In genomic region chr7:75366285-75366882, GRCm38 (mm10) we compare ENCODE assay signal across 8 mouse cellular contexts. TPM values are rescaled to one million over a fixed set of nuclear protein-coding genes. Genes with fewer than 3 reads are reported as not detected.
A peak's percentile ranks its signal among the peaks of the same experiment; 100 is the strongest.
DNase-seq lines count a peak whose midpoint lies in the region; ATAC-seq and TF ChIP-seq lines count a peak whose summit lies in the region.

No protein-coding gene starts in this region.

- H3K9me3 ChIP-seq in ES-E14 (ENCODE audit: control insufficient read depth, insufficient read depth, low read depth, low read length) = no peaks in the 10 kb centered on the region
- no peaks in the 10 kb centered on the region for H3K9me3 ChIP-seq in forebrain, embryonic 16.5 days (ENCODE audit: control insufficient read depth, low read length)

- H3K9ac ChIP-seq in ES-E14 (ENCODE audit: insufficient read depth, low read depth, low read length, poor library complexity, severe bottlenecking) = no peak overlapping the region
- H3K9ac ChIP-seq in forebrain, embryonic 16.5 days (replicated peaks; ENCODE audit: low read depth, low read length) = no peak overlapping the region

- H3K27ac ChIP-seq in ES-E14 (ENCODE audit: insufficient read depth, low read depth, low read length, poor library complexity, severe bottlenecking) = no peak overlapping the region
- no peak overlapping the region for H3K27ac ChIP-seq in forebrain, embryonic 16.5 days (ENCODE audit: low read length)

- peak; percentile 79 for ATAC-seq in forebrain, embryonic 16.5 days

- no peaks in the 10 kb centered on the region for H3K36me3 ChIP-seq in ES-E14 (ENCODE audit: control insufficient read depth, insufficient read depth, low read length, poor library complexity, severe bottlenecking)
- H3K36me3 ChIP-seq in forebrain, embryonic 16.5 days (ENCODE audit: control insufficient read depth, insufficient read depth) = no peaks in the 10 kb centered on the region

- H3K27me3 ChIP-seq in forebrain, embryonic 16.5 days (replicated peaks; ENCODE audit: control insufficient read depth, insufficient read depth, low read length) = no peaks in the 10 kb centered on the region

- no peaks in the 10 kb centered on the region for H3K4me1 ChIP-seq in ES-E14 (ENCODE audit: control insufficient read depth in 2 of 2, insufficient read depth in 2 of 2, low read length in 2 of 2, poor library complexity in 1 of 2)
- H3K4me1 ChIP-seq in forebrain, embryonic 16.5 days (replicated peaks; ENCODE audit: control insufficient read depth, insufficient read depth, low read length) = 0 out of 2 replicates have a peak, but pooled peaks cover 4% of the 10 kb centered on the region

- in situ Hi-C loops in ES-E14 (cut with MboI; ENCODE audit: low sequenced_read_pairs in 2 of 2, unreplicated experiment in 2 of 2) = loop anchor here in 1 of 2 experiments (5.0 kb wide), 1 partner anchor 229 kb away; no protein-coding TSS in a partner anchor

- WGBS in forebrain, embryonic 16.5 days = 6% methylated on average over 8 of the region's 8 CpGs

- H3K4me3 ChIP-seq in ES-E14 (ENCODE audit: insufficient read depth in 1 of 2, low read depth in 1 of 2, low read length in 2 of 2, poor library complexity in 1 of 2, severe bottlenecking in 1 of 2) = no peak overlapping the region
- no peak overlapping the region for H3K4me3 ChIP-seq in forebrain, embryonic 16.5 days (replicated peaks; ENCODE audit: low read length)

- intact Hi-C loops in heart, postnatal 36 days (cut with DNase I) = loop anchor here (1.0 kb wide), 1 partner anchor 231 kb away; no protein-coding TSS in a partner anchor

- peak; percentile 52 for DNase-seq in ES-E14 (ENCODE audit: low read depth, low spot score)
- DNase-seq in cerebellum, adult 11 months = peak; percentile 87
- peak; percentile 79 to 83 for DNase-seq in heart, postnatal 36 days
- peak; percentile 81 for DNase-seq in layer of hippocampus, adult 9-10 months (ENCODE audit: low spot score)
- DNase-seq in lung, postnatal 10 days = peak; percentile 84
- peak; percentile 75 for DNase-seq in ovary, postnatal 14 days (ENCODE audit: low spot score)
- DNase-seq in thymus, postnatal 10 days (ENCODE audit: low spot score in 2 of 2) = peak; percentile 44 to 83

- H3K4me2 ChIP-seq in forebrain, embryonic 16.5 days (ENCODE audit: low read length) = no peak overlapping the region

TF ChIP-seq in ES-E14, 5 proteins besides CTCF, POLR2A, EP300 and RAD21:
- no peak for TF ChIP-seq MAFK (IDR thresholded peaks at IDR 0.05; ENCODE audit: insufficient read depth, low read depth, low read length)
- TF ChIP-seq ZC3H11A (IDR thresholded peaks at IDR 0.05; ENCODE audit: borderline replicate concordance, low read depth, low read length) = peak; percentile 78

RNA-seq across cellular contexts. Expression of gene Sv2b, which starts 57.3 kb away (rescaled TPM):
- 0.27 TPM in 1 of 2 replicates, not detected in the other for total RNA-seq in ES-E14 (2012; rRNA removed)
- 12.8 and 14.0 TPM in 2 replicates for polyA plus RNA-seq in forebrain, embryonic 16.5 days (2015; fragmentation: Nextera tagmentation; extraction: Ambion mirVana)
- total RNA-seq in heart, postnatal 36 days (2021) = under 1 TPM; 0.24 to 0.25 TPM
